Mouse (Mus musculus) T-helper 2 cell (primary cell): ENCODE measurements around the gene Edaradd.

Source experiments
- in situ Hi-C: fragments of 300-600 bp; cut with MboI, MseI; formaldehyde crosslinking; loops from one replicate; pipeline ENCODE4 v1.15.1; 2025; ENCODE audit warnings: high pct_unique_total_duplicates

The Edaradd gene

GRCm38 (mm10) chr13:12519955-12520584 is at the start of gene Edaradd:
Gene Edaradd (minus strand): TSS chr13:12520438.
- in situ Hi-C loops = loop anchor here (5.0 kb wide), 1 partner anchor 38 kb away; no protein-coding TSS in a partner anchor

DNA sequence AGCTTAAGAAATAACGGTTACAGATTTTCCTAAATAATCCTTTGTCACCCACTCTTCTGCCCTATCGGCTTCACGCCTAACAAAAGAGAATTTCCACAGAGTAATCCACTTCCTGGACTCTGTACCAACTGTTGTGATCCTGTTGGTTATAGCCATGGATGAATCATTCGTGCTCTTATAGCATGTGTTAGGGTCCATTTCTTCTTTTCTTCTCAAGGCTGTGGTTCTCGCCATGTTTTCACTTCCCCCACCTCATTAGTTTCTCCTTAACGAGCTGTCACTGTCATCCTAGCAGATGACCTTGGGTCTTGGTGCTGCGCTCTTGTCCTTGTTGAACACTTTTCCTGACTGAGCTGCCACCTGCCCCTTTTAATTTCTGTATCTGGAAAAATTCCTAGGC is 49.5 kb upstream of the Edaradd start:
- in situ Hi-C loops = loop anchor here (5.0 kb wide), 1 partner anchor 102 kb away; no protein-coding TSS in a partner anchor

- in situ Hi-C loops = loop anchor here (5.0 kb wide), 1 partner anchor 102 kb away; no protein-coding TSS in a partner anchor
These were observed 48.6 kb upstream of the Edaradd start for GRCm38 (mm10) chr13:12568597-12569469.

DNA sequence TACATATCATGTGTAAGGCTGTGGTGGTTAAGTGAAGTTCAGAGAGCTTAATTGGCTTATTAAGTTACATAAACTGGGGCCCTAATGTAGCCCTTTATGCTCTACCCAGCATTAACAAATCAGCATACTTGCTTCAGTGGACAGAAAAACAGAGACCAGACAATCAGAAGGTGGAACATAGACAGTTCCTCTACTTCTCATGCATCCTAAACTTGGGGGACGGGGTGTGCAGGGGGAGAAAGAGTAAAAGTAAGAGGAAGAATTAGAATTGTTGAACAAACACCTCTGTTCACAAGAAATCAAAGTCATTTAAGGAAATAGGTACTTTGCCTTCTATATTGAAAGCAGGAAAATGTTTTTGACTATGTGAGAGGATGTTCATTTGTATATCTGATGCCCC is 47.7 kb upstream of the Edaradd start:
- in situ Hi-C loops = loop anchor here (5.0 kb wide), 1 partner anchor 101 kb away; no protein-coding TSS in a partner anchor

DNA sequence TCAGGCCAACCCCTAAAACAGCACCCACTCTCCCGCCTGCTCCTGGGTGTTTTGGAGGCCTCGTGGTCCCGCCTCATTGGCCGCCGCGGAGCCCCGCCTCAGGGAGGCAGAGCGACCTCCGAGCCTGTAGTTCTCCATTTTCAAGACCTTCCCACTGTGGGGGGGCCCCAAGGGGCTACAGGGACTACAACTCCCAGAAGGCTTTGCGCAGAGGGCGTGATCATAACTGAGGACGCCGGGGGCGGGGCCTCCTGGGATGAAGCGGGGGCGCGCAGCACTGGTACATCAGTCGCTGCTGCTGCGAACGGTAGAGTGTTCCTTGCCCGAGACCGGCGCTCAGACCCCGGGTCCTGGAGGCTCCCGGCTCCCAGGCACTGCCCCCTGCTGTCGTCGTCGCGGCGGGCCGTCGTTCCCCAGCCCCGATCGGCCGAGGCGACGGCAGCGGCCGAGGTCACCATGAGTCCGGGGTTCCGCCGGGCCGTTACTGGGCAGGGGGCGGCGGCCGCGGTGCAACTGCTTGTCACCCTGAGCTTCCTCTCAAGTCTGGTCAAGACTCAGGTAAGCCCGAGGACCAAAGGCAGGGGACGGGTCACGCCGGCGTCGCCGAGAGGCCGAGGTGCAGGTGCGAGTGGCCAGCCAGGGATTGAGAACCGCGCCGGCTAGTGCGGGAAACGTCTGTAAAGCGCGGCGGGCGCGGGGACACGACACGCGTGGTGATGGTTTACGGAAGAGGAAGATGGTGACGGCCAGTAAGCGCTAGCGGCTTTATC is 45.6 kb upstream of the Edaradd start, which contains the start of gene Ero1lb:
Gene Ero1lb, plus strand, starts transcription at position 254 of the 770 bp plus-strand sequence.
- in situ Hi-C loops = loop anchor here (5.0 kb wide), 1 partner anchor 99 kb away; no protein-coding TSS in a partner anchor

- in situ Hi-C loops = no loop called here
These were observed 42.0 kb upstream of the Edaradd start for GRCm38 (mm10) chr13:12562256-12562655.

GRCm38 (mm10) chr13:12561729-12562128 is 41.5 kb upstream of the Edaradd start:
- in situ Hi-C loops = no loop called here

- in situ Hi-C loops = no loop called here
These were observed 39.4 kb upstream of the Edaradd start for GRCm38 (mm10) chr13:12559462-12560120.

- in situ Hi-C loops = no loop called here
These were observed 38.8 kb upstream of the Edaradd start for GRCm38 (mm10) chr13:12559044-12559443.

DNA sequence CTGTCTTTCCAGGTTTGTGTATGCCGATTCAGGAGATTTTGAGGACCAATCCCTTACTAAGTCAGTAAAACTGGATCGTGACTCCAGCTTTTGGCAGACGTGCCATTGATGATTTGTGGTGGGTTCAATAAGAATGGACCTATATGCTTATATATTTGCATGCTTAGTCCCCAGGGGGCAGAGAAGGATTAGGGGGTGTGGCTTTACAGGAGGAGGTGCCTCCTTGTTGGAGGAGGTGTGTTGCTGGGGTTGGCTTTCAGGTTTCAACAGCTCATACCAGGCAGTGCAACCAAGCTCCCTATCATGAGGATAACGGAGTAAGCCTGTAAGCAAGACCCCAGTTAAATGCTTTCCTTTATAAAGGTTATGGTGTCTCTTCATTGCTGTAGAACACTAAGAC is 34.0 kb upstream of the Edaradd start:
- in situ Hi-C loops = no loop called here

DNA sequence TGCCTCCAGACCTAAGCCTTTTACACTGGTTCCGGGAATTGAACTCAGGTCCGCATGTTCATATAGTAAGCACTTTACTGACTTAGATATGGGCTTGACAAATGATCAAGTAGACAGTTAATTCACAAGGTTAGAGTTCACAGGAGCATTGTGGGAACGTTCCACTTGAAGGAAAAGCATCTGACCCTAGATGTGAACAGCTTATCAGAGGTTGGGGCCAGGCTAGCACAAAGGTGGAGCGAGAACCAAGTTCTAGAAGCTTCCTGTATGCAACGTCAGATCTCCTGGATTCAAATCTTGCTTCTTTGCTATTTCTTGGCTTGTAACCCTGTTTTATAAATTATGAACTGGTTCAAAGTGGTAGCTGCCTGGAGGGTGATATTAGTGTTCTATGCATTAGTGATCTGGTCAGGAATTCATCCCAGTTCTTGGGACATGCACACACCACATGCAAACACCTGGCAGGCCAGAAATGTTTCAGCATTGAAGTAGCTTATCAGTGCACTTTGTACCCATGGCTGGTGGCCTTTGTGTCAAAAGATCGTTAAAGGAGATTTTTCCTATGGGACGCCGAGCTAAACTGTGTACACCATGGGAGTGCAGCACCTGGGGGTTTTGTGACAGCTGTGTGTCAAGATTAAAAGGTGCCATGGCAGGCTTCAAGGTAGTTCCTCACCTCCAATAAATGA is 23.8 kb upstream of the Edaradd start:
- in situ Hi-C loops = no loop called here

DNA sequence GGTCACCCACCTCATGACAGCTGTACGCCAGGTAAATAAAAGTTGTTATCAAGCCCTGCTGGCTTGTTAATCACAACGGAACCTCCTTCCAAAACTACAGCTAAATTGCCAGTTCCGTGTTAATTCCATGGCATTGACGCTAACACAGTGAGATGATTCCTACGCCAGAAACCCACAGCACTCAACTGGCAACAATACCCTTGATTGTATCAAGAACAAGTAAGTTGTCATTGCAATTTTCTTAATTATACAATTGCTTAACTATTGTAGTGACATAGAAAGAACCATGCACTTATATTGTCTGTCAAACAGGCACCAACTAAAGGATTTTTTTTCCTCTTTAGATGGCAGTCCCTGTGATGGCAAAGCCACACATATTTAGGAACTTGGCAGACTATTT is 23.0 kb upstream of the Edaradd start:
- in situ Hi-C loops = no loop called here

DNA sequence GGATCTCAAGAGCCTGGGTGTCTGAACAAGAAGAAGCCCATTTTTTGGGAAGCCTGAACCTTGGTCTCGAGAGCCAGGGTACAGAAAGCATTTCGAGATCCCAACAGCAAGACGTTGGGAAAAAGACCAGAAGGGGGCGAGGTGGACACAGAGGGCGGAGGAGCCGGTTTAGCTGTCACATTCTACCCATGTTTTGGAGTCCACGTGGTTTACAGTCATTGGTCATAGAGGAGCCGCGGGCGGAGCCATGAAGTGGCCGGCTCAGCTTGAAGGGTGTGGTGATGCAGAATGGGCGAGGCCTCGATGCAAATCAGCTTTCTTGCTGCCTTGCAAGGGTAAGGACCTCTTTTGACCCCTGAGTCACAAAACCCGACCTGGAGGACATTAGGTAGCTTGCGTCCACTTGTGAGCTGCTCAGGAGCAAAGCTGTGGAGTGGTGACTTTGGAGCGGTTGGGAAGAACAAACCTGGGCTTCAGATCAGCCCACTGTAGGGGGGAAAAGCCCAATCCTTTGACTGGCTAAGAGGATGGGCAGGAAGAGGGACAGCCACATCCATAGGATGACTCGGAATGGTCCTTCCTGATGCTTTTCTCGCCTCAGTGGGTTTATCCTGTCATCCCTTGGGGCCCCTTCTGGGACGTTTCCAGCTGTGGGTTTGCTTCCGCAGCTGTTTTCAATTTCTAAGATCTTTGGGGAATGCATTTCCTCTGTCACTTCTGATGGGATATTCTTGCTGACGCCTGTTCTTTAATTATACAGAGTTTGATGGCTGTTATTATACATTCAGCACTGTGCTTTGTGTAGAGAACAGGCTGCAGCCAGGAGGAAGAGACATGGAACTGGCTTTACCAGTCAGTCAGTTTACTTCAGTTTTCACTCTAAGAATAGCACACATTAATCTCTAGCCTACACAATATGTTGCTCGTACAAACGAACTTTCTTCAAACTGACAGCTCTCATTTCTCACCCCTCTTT is 22.1 kb upstream of the Edaradd start:
- in situ Hi-C loops = no loop called here

- in situ Hi-C loops = no loop called here
These were observed 19.9 kb upstream of the Edaradd start for GRCm38 (mm10) chr13:12540119-12540518.

GRCm38 (mm10) chr13:12539716-12540115 is 19.5 kb upstream of the Edaradd start:
- in situ Hi-C loops = no loop called here

- in situ Hi-C loops = no loop called here
These were observed 17.7 kb upstream of the Edaradd start for GRCm38 (mm10) chr13:12537971-12538370.

- in situ Hi-C loops = no loop called here
These were observed 14.4 kb upstream of the Edaradd start for GRCm38 (mm10) chr13:12534628-12535027.

DNA sequence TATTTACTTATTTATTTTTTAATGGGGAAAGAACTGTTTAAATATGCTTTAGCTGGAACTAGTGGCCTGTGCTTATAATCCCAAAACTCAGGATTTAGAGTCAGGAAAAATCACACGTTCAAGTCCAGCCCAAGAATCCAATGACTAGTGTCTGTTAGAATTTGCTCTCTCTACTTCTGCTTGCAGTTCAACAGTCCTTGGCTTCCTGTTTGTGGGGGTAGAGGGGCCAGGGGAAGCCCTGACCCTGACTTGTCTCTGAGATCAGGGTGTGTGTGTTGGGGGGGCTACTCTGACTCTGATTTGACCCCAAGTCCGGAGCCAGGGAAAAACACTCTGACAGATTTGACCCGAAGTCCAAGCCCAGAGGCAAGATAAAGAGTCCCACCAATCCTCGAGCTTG is 5.4 kb upstream of the Edaradd start:
- in situ Hi-C loops = no loop called here

DNA sequence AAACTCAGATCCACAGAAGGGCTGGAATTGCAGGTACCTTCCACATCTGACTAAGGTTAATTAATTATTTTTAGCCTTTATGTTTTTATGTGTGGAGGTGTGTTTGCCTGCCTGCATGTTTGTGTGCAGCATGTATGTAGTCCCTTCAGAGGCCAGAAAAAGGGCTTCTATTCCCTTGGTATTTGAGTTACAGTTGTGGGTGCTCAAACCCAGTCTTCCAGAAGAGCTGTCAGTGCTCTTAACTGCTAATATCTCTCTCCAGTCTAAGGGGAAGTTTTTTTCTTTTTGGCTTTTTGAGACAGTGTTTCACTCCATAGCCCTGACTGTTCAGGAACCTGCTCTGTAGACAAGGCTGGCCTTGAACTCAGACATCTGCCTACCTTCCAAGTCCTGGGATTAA is 2.1 kb upstream of the Edaradd start:
- in situ Hi-C loops = no loop called here
